Mouse (Mus musculus) inflammation-experienced regulatory T-cells, adult 16 weeks (primary cell): ENCODE data around the gene Btbd35f27. TPM values are rescaled to one million over a fixed set of nuclear protein-coding genes. Genes with fewer than 3 reads are reported as not detected.

Source experiments
- polyA plus RNA-seq: library from polyadenylated mRNA; unstranded; fragments of 100-300 nt; shearing (Covaris generic); gene quantifications from one replicate; pipeline ENCODE4 v1.2.1, GENCODE M21; 2017

Btbd35f27 gene
- not detected for polyA plus RNA-seq

DNA sequence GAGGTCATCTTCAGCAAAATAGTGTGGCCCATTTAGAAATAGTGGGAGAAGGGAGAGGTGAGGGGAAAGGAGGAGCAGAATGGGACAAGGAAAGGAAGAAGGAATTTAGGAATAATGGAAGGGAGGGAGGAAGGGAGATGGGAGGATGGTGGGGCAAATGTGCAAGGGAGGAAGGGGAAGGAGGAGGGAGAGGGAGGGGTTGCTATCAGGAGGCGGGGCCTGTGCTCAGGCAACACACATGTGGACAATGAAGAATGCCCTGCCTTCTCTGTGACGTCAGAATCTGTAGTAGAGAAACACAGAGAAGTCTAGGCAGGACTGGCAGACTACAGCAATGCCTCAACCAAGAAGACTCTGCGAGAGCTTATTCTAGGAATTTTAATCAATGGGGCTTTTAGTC lies at the start of gene Btbd35f27:
Gene Btbd35f27, plus strand, starts transcription at position 301 of the 400 bp plus-strand sequence.

Other genes starting within 250 kb of the Btbd35f27 start
- gene Btbd35f4, start 151.6 kb upstream of the Btbd35f27 start, polyA plus RNA-seq, result not detected